Mouse (Mus musculus) cerebellum, postnatal 10 days (tissue): Measurements from ENCODE around the gene Gm11077.
A peak's percentile ranks its signal among the peaks of the same experiment; 100 is the strongest.

Experiments
- DNase-seq, 2 experiments: peaks; one replicate each; pipeline ENCODE4 v3.0.0; 2021; ENCODE audit warnings: mixed read lengths in 2 of 2

Gm11077 gene

DNA sequence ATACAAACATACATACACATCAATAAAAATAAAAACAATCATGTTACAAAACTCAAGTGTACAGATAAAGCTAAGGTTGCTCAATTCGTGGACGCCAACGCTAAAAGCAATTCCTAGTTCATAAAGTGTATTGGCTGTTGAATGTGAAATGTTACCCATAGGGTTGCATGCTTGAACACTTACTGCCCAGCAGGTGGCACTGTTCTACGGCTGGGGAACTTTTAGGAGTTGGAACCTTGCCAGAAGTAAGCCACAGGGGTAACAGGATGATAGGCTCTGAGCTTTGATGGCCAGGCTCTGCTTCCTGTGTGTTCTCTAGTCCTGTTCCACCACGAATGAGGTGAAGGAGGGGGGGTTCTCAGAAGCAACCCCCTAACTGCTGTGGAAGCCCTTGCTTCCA is at the start of gene Gm11077:
TSS of gene Gm11077 (plus strand) at position 13 of the 400 bp plus-strand sequence.
- no peak for DNase-seq

GRCm38 (mm10) chr6:140680713-140681112 is 48.4 kb upstream of the Gm11077 start:
- DNase-seq = no peak

DNA sequence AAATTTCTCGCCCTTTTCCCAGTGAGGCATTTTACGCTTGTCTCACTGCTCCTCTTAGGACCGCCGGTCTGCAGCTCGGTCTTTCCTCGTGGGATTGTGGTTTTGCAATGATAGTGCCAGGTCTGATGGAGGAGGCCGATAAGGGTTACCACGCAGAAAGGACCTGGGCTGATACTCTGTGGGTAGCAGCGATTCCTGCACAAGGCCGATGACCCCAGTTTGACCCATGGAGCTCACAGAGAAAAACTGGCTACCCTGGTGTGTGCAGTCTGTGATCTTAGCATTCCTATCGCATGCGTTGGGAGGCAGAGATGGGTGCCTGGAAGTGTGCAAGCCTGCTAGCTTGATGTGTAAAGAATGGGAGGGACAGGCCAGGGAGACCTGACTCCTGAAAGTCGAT is 46.3 kb upstream of the Gm11077 start:
- DNase-seq = no peak

- DNase-seq = no peak
These were observed 44.7 kb upstream of the Gm11077 start for GRCm38 (mm10) chr6:140684403-140684802.

- peak; percentile 77 to 84 for DNase-seq
These were observed 39.3 kb upstream of the Gm11077 start for GRCm38 (mm10) chr6:140689617-140690404.

DNA sequence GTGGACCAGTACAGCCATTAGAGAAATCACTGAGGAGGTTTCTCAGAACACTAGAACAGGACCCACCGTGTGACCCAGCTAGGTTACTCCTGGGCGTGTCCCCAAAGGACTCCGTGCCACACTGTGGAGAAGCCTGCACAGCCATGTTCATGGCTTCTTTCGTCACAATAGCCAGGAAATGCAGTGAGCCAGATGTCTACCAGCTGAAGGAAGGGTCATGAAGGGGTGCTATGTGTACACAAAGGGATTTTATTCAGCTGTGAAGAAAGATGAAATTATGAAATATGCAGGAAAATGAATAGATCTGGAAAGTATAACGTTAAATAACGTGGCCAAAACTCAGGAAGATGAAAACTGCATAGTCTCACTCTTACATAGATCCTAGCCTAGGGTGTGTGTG is 36.9 kb upstream of the Gm11077 start:
- DNase-seq = no peak

GRCm38 (mm10) chr6:140696192-140696879 is 32.7 kb upstream of the Gm11077 start:
- DNase-seq = peak in 1 of 2 experiments; percentile 46

- peak; percentile 82 to 85 for DNase-seq
These were observed 31.1 kb upstream of the Gm11077 start for GRCm38 (mm10) chr6:140697994-140698393.

DNA sequence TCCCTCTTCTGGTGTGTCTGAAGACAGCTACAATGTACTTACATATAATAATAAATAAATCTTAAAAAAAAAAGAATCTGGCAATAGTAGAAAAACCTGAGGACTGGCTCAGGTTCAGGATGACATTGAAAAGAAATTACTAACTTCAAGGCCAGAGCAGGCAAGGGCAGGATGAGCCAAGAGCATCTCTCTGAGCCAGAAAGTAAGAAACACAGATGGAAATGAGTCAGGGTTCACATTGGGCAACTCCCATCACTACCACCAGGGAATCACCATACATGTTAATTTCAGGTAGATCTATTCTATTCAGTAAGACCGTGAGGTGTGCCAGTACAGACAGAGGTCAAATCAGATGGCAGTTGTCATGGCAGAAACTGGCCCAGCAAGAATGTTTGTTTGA is 30.5 kb upstream of the Gm11077 start:
- DNase-seq = no peak

GRCm38 (mm10) chr6:140701259-140701658 is 27.8 kb upstream of the Gm11077 start:
- DNase-seq = no peak

DNA sequence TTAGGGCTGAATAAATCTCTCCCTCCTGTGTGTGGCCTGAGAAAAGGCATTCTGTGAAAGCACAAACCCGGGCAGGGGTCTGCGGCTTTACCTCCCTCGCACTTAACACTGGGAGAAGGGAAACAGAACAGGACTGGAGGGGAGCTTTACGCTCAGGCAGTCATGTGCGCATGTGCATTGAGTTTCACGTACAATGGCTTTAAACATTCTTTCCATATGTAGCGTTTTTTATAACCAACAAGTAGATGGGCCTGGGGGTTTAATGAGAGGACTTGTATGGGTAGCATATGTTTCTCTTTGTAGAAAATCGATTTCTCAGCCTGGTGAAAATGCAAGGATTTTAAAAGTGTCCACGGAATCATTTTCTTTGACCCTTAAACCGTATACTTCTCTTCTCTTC is 24.0 kb upstream of the Gm11077 start:
- DNase-seq = no peak

- no peak for DNase-seq
These were observed 23.0 kb upstream of the Gm11077 start for GRCm38 (mm10) chr6:140706056-140706455.

DNA sequence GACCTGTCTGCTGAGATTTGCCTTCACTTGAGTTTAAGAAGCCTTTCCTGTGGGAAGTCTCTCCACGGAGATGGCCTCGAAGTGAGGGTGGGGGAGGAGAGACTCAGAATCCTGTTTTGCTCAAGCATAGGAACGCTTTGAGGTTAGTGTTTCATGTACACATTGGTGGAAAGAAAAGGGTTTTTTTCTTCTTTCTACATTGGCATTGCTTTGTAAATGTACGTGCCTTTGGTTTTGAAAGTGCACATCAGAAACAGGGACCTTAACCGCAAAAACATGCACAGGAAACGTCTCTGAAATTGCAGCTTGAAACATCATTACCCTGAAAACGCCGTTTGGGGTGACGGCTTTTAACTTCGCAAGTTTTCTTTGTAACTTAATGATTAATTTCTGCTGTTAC is 21.0 kb upstream of the Gm11077 start:
- no peak for DNase-seq

GRCm38 (mm10) chr6:140709415-140710107 is 19.5 kb upstream of the Gm11077 start:
- peak in 1 of 2 experiments; percentile 32 for DNase-seq

DNA sequence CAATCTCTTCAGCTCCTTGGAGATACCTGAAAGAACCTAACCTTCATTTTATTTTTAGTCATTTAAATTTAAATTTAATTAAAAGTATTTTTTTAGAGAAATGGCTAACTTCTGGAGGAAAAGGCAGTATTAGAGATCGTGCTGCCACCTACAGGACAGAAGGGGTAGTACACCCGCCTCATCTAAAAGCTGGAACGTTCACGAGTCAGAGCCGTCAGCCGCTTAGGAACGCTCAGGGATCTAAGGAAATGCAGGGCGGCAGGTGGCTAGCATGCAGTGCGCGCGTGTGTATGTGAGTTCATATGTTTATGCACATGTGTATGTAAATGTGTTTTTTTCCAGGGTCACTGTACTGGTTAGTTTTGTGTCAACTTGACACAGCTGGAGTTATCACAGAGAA is 16.3 kb upstream of the Gm11077 start:
- DNase-seq = peak; percentile 85 to 92

- DNase-seq = peak; percentile 90 to 91
These were observed 14.1 kb upstream of the Gm11077 start for GRCm38 (mm10) chr6:140714905-140715365.

DNA sequence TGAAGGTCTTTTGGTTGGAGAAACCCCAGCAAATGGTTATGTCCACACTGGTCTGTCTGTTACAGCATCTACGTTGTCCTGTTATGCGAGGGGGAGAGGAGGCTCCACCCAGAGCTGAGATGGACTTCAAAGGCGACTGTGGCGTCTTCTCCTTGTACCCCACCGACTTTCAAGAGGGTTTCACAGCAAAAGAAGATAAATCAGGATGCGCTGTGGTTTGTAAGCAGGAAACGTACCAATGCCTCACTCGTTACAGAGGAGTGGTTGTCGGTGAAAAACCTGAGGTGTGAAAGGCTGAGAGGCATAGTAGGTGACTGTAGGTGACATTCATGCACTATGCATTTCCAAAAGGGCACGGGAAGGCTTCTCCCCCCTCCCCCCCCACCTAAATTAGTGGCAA is 7.0 kb upstream of the Gm11077 start:
- DNase-seq = no peak

GRCm38 (mm10) chr6:140730669-140731401 is 1.8 kb downstream of the Gm11077 start:
- DNase-seq = no peak

DNA sequence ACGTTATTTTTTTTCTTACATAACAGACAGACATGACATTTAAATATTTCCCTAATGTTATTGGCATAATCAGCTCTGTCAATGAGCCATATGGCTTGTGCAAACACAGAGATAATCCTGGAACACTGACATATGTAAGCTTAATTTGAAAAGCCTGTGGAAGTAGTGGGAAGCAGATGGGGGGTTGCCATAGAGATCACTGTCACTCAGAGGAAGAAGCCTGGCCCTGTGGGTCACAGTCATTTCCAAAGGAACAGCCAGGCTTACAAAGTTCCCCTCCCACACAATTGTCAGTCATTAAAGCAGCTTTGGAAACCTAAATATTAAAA is 2.3 kb downstream of the Gm11077 start:
- peak; percentile 58 to 64 for DNase-seq

DNA sequence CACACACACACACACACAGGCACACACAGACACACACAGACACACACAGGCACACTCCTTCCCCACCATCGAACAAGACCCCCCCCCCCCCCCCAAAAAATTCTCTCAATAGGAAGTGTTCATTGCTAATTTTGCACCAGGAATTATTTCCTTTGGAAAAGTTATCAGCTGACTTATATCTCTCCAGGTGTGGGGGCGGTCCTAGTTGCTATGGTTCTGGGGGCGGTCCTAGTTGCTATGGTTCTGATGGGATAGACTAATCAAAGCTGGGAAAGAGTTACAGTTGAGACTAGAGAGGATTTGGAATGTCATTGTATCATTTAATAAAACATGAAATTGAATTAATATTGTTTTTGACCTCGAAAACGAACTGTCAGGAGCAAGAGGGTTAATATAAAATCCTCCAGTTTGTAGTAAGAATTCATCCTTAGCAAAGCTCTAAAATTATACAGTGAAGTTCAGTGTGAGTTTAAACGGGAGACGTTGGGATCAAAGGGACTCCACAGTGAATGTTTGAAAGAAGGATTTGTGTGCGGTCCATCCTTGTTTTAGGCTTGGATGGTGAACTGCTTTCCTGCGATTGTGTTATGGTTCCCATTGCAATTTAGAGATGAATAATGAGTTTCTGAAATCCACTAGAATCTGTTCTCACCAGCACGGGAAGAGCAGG is 4.0 kb downstream of the Gm11077 start:
- peak; percentile 21 to 48 for DNase-seq

- DNase-seq = peak; percentile 35 to 45
These were observed 4.5 kb downstream of the Gm11077 start for GRCm38 (mm10) chr6:140733641-140733986.

GRCm38 (mm10) chr6:140745586-140745985 is 16.5 kb downstream of the Gm11077 start:
- no peak for DNase-seq
